Mouse (Mus musculus) mesoderm, embryonic 11.5 days (tissue): ENCODE measurements around the gene Nr1d2.
"Not testable (repeated sequence)": the region's sequence is repeated elsewhere in the genome, so short reads cannot be mapped to it uniquely, and the experiment has no call there.

Source experiments
- DNase-seq: peaks from one replicate; pipeline ENCODE4 v3.0.0-alpha.2; 2012; ENCODE audit warnings: low read depth, low spot score

Nr1d2 gene

DNA sequence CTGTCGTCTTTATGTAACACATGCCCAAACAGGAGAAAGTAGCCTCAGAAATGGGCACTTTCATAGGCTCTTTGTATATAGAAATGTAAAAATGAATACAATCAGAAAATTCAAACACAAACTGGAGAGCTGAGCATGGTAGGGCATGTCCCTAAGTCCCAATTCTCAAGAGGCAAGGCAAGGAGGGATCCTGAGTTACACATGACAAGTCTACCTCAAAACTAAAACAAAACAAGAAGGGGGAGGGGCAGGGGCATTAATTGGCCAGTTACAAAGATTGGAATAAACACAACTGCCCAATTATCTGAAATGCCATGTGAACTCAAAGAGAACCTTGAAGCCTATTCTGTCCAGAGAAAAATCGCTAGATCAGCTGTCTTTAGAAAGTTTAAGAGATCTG, 5.9 kb downstream of the Nr1d2 start:
- no peak for DNase-seq

- not testable (repeated sequence) for DNase-seq
Observed at GRCm38 (mm10) chr14:18231866-18232265, 7.1 kb downstream of the Nr1d2 start.

GRCm38 (mm10) chr14:18229751-18230150, 9.2 kb downstream of the Nr1d2 start:
- not testable (repeated sequence) for DNase-seq

GRCm38 (mm10) chr14:18226181-18226580, 12.7 kb downstream of the Nr1d2 start:
- DNase-seq: not testable (repeated sequence)

GRCm38 (mm10) chr14:18225431-18225830, 13.5 kb downstream of the Nr1d2 start:
- DNase-seq: not testable (repeated sequence)

- no peak for DNase-seq
Observed at GRCm38 (mm10) chr14:18221977-18222376, 16.9 kb downstream of the Nr1d2 start.

GRCm38 (mm10) chr14:18217158-18217557, 21.8 kb downstream of the Nr1d2 start:
- DNase-seq: no peak

GRCm38 (mm10) chr14:18216428-18216827, 22.5 kb downstream of the Nr1d2 start:
- no peak for DNase-seq

- peak; percentile 14 for DNase-seq
Observed at GRCm38 (mm10) chr14:18210795-18211194, 28.1 kb downstream of the Nr1d2 start.

GRCm38 (mm10) chr14:18204315-18204714, 34.6 kb downstream of the Nr1d2 start:
- DNase-seq: not testable (repeated sequence)

DNA sequence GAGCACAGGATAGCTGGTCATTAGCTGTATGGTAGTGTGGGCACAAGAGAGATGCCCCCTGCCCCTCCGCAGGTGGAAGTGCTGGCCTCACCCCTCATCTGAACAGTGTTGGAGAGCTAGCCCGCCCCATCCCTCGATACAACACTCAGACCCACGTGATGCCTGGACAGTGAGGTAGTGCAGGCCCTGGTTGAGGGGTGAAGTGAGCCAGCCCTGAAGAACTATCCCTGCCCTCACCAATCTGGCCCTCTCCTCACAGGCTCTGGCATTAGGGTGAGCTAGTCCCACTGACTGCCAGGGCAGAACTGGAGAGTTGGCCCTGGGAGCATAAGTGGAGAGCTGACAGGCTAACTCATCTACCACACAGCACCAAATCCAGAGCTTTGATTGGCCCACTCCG, 37.5 kb downstream of the Nr1d2 start:
- no peak for DNase-seq

GRCm38 (mm10) chr14:18186883-18187417, 52.0 kb downstream of the Nr1d2 start:
- DNase-seq: peak; percentile 45

- not testable (repeated sequence) for DNase-seq
Observed at GRCm38 (mm10) chr14:18177531-18177930, 61.4 kb downstream of the Nr1d2 start.

- no peak for DNase-seq
Observed at GRCm38 (mm10) chr14:18167597-18167996, 71.3 kb downstream of the Nr1d2 start.

GRCm38 (mm10) chr14:18167041-18167440, 71.9 kb downstream of the Nr1d2 start:
- DNase-seq: peak; percentile 23
